Comparison of ENCODE assay signal across 12 mouse cellular contexts in genomic region chr8:84640617-84641294, GRCm38 (mm10). TPM values are rescaled to one million over a fixed set of nuclear protein-coding genes. Genes with fewer than 3 reads are reported as not detected.
DNase-seq lines count a peak whose midpoint lies in the region; ATAC-seq and TF ChIP-seq lines count a peak whose summit lies in the region.
"Had no signal": no experiment of that assay in that cellular context is flagged by ENCODE, and none has a peak within 500 bp of the region (broad histone marks: within the 10 kb centered on the region; RNA-seq: fewer than 3 reads in every experiment).

No protein-coding gene starts in this region.

- no peak overlapping the region for H3K27ac ChIP-seq in heart, embryonic 12.5 days (ENCODE audit: poor library complexity, severe bottlenecking)
- 0 out of 2 replicates have a peak overlapping the region, but pooled peaks have one; percentile 15 for H3K27ac ChIP-seq in lung, postnatal 0 days (ENCODE audit: low read length)
- H3K27ac ChIP-seq in embryonic facial prominence, embryonic 13.5 days = no peak overlapping the region
- H3K27ac ChIP-seq: limb, embryonic 15.5 days had no signal

- no peaks in the 10 kb centered on the region for H3K9me3 ChIP-seq in heart, embryonic 12.5 days (replicated peaks)
- H3K9me3 ChIP-seq in lung, postnatal 0 days (ENCODE audit: low read length) = no peaks in the 10 kb centered on the region
- H3K9me3 ChIP-seq in embryonic facial prominence, embryonic 13.5 days = no peaks in the 10 kb centered on the region
- H3K9me3 ChIP-seq: limb, embryonic 15.5 days had no signal

- H3K4me1 ChIP-seq in heart, embryonic 12.5 days (replicated peaks) = peaks cover 30% of the 10 kb centered on the region
- no peaks in the 10 kb centered on the region; the same call in 1 of the 2 replicates for H3K4me1 ChIP-seq in lung, postnatal 0 days (ENCODE audit: insufficient read depth, low read depth, low read length)
- peaks cover 16% of the 10 kb centered on the region for H3K4me1 ChIP-seq in embryonic facial prominence, embryonic 13.5 days

- no peak for TF ChIP-seq CTCF in lung, postnatal 0 days (IDR thresholded peaks at IDR 0.05)

- ATAC-seq in heart, embryonic 12.5 days (ENCODE audit: insufficient number of reproducible peaks, low FRiP score) = no peak
- ATAC-seq in lung, postnatal 0 days = no peak
- ATAC-seq in embryonic facial prominence, embryonic 13.5 days (ENCODE audit: insufficient number of reproducible peaks, insufficient read depth, low FRiP score, low TSS enrichment, low read depth) = no peak

- peak overlapping the region; percentile 44; the same call in 1 of the 2 replicates for H3K4me2 ChIP-seq in heart, embryonic 12.5 days
- H3K4me2 ChIP-seq in lung, postnatal 0 days (replicated peaks; ENCODE audit: low read depth, low read length) = no peak overlapping the region
- peak overlapping the region; percentile 88; the same call in 1 of the 2 replicates for H3K4me2 ChIP-seq in embryonic facial prominence, embryonic 13.5 days

- DNase-seq in heart, adult 8-10 months (ENCODE audit: low spot score) = no peak
- DNase-seq in lung, postnatal 0 days (ENCODE audit: low spot score) = no peak
- no peak for DNase-seq in lung, postnatal 10 days
- no peak for DNase-seq in adrenal gland, adult 18-20 months (ENCODE audit: low spot score in 2 of 2)
- DNase-seq in left cerebral cortex, postnatal 14 days (ENCODE audit: low spot score in 2 of 2) = no peak
- DNase-seq: adrenal gland, postnatal 25 days; cerebellum, postnatal 36 days; kidney, adult 11 months; thymus, postnatal 14 days had no signal

- H3K4me3 ChIP-seq in heart, embryonic 12.5 days = no peak overlapping the region
- no peak overlapping the region for H3K4me3 ChIP-seq in lung, postnatal 0 days (ENCODE audit: low read depth, low read length)
- no peak overlapping the region for H3K4me3 ChIP-seq in embryonic facial prominence, embryonic 13.5 days

- no peak for TF ChIP-seq EP300 in lung, postnatal 0 days (IDR thresholded peaks at IDR 0.05)

- no peaks in the 10 kb centered on the region for H3K36me3 ChIP-seq in heart, embryonic 12.5 days
- no peaks in the 10 kb centered on the region for H3K36me3 ChIP-seq in lung, postnatal 0 days (ENCODE audit: insufficient read depth, low read length)
- no peaks in the 10 kb centered on the region for H3K36me3 ChIP-seq in embryonic facial prominence, embryonic 13.5 days
- H3K36me3 ChIP-seq: limb, embryonic 15.5 days had no signal

- 59% methylated on average over 7 of the region's 7 CpGs for WGBS in heart, embryonic 12.5 days
- WGBS in lung, postnatal 0 days = 63% methylated on average over 7 of the region's 7 CpGs
- 66% methylated on average over 7 of the region's 7 CpGs for WGBS in embryonic facial prominence, embryonic 13.5 days

- intact Hi-C loops in left cerebral cortex, postnatal 14 days (cut with DNase I) = no loop called here

- no peak overlapping the region for H3K9ac ChIP-seq in heart, embryonic 12.5 days
- no peak overlapping the region for H3K9ac ChIP-seq in lung, postnatal 0 days (replicated peaks; ENCODE audit: low read depth)
- H3K9ac ChIP-seq in embryonic facial prominence, embryonic 13.5 days = no peak overlapping the region
- H3K9ac ChIP-seq: limb, embryonic 15.5 days had no signal

- H3K27me3 ChIP-seq in heart, embryonic 12.5 days (replicated peaks) = no peaks in the 10 kb centered on the region
- no peaks in the 10 kb centered on the region for H3K27me3 ChIP-seq in lung, postnatal 0 days (replicated peaks; ENCODE audit: insufficient read depth, low read length)
- no peaks in the 10 kb centered on the region for H3K27me3 ChIP-seq in embryonic facial prominence, embryonic 13.5 days
- H3K27me3 ChIP-seq: limb, embryonic 15.5 days had no signal

RNA-seq across cellular contexts. Expression of gene Ier2, which starts 21.9 kb away (rescaled TPM):
- polyA plus RNA-seq in heart, embryonic 12.5 days (2016; fragmentation: Nextera tagmentation; extraction: Ambion mirVana) = 63.4 and 68.1 TPM in 2 replicates
- total RNA-seq in heart, adult 8-10 months (2022) = 10 to 100 TPM; 12.8 to 26.9 (median 17.4) TPM
- polyA plus RNA-seq in lung, postnatal 0 days (2015; fragmentation: Nextera tagmentation; extraction: Ambion mirVana) = 113 and 140 TPM in 2 replicates
- 64.3 and 67.6 TPM in 2 replicates for polyA plus RNA-seq in embryonic facial prominence, embryonic 13.5 days (2015; fragmentation: Nextera tagmentation; extraction: Ambion mirVana)
- 10 to 100 TPM; 20.7 to 24.6 TPM for total RNA-seq in adrenal gland, adult 18-20 months (2021)
- total RNA-seq in left cerebral cortex, postnatal 14 days (2021) = 10 to 100 TPM; 12.6 to 14.8 TPM

RNA-seq across cellular contexts. Expression of gene Trmt1, which starts 45.4 kb away (rescaled TPM):
- 46.2 and 49.5 TPM in 2 replicates for polyA plus RNA-seq in heart, embryonic 12.5 days (2016; fragmentation: Nextera tagmentation; extraction: Ambion mirVana)
- total RNA-seq in heart, adult 8-10 months (2022) = 10 to 100 TPM; 30.9 to 41.7 (median 38.5) TPM
- 38.4 and 43.4 TPM in 2 replicates for polyA plus RNA-seq in lung, postnatal 0 days (2015; fragmentation: Nextera tagmentation; extraction: Ambion mirVana)
- 71.3 and 78.6 TPM in 2 replicates for polyA plus RNA-seq in embryonic facial prominence, embryonic 13.5 days (2015; fragmentation: Nextera tagmentation; extraction: Ambion mirVana)
- total RNA-seq in adrenal gland, adult 18-20 months (2021) = 10 to 100 TPM; 66.3 to 79.0 TPM
- total RNA-seq in left cerebral cortex, postnatal 14 days (2021) = 10 to 100 TPM; 89.3 to 96.7 TPM

RNA-seq across cellular contexts. Expression of gene Nacc1, which starts 46.9 kb away (rescaled TPM):
- 20.9 and 21.3 TPM in 2 replicates for polyA plus RNA-seq in heart, embryonic 12.5 days (2016; fragmentation: Nextera tagmentation; extraction: Ambion mirVana)
- total RNA-seq in heart, adult 8-10 months (2022) = 10 to 100 TPM; 26.7 to 36.0 (median 33.4) TPM
- 7.1 and 7.4 TPM in 2 replicates for polyA plus RNA-seq in lung, postnatal 0 days (2015; fragmentation: Nextera tagmentation; extraction: Ambion mirVana)
- polyA plus RNA-seq in embryonic facial prominence, embryonic 13.5 days (2015; fragmentation: Nextera tagmentation; extraction: Ambion mirVana) = 16.3 and 16.6 TPM in 2 replicates
- total RNA-seq in adrenal gland, adult 18-20 months (2021) = 10 to 100 TPM; 71.3 to 77.8 TPM
- 10 to 100 TPM; 90.2 to 91.9 TPM for total RNA-seq in left cerebral cortex, postnatal 14 days (2021)
